Mouse (Mus musculus) midbrain, embryonic 14.5 days (tissue): ENCODE measurements around the gene Hist1h2ak. TPM values are rescaled to one million over a fixed set of nuclear protein-coding genes. Genes with fewer than 3 reads are reported as not detected.
A peak's percentile ranks its signal among the peaks of the same experiment; 100 is the strongest.
"Not testable (repeated sequence)": the region's sequence is repeated elsewhere in the genome, so short reads cannot be mapped to it uniquely, and the experiment has no call there.

ENCODE experiments used
- ATAC-seq: fragments of 200-750 bp; cut with Nextera tagmentation; 2 replicates; pipeline ENCODE4 v1.8.0; 2017; ENCODE audit warnings: moderate number of reproducible peaks, moderate library complexity; ENCODE audit not compliant: low FRiP score, low TSS enrichment
- DNase-seq: peaks from one replicate; pipeline ENCODE4 v3.0.0-alpha.2; 2015
- H3K27ac ChIP-seq: fragments of 300-500 bp; sonication (generic); replicated peaks from 2 replicates; pipeline ENCODE4 v1.5.1; 2014; ENCODE audit warnings: mild to moderate bottlenecking, low read depth, low read length, moderate library complexity
- H3K27me3 ChIP-seq: fragments of 300-500 bp; sonication (generic); 2 replicates; pipeline ENCODE4 v1.6.1; 2014; ENCODE audit warnings: low read length, control low read depth, mixed read lengths; ENCODE audit not compliant: control insufficient read depth, insufficient read depth
- H3K36me3 ChIP-seq: fragments of 300-500 bp; sonication (generic); 2 replicates; pipeline ENCODE4 v1.6.1; 2014; ENCODE audit warnings: low read length, control low read depth; ENCODE audit not compliant: control insufficient read depth, insufficient read depth
- H3K4me1 ChIP-seq: fragments of 300-500 bp; sonication (generic); 2 replicates; pipeline ENCODE4 v1.6.1; 2014; ENCODE audit warnings: mild to moderate bottlenecking, antibody characterized with exemption, low read length, control low read depth; ENCODE audit not compliant: control insufficient read depth, insufficient read depth
- H3K4me2 ChIP-seq: fragments of 300-500 bp; sonication (generic); 2 replicates; pipeline ENCODE4 v1.6.1; 2014; ENCODE audit warnings: mild to moderate bottlenecking, low read length, moderate library complexity
- H3K4me3 ChIP-seq: fragments of 300-500 bp; sonication (generic); replicated peaks from 2 replicates; pipeline ENCODE4 v1.5.1; 2014; ENCODE audit warnings: low read depth, low read length
- H3K9ac ChIP-seq: fragments of 300-500 bp; sonication (generic); replicated peaks from 2 replicates; pipeline ENCODE4 v1.6.1; 2014; ENCODE audit warnings: mild to moderate bottlenecking, low read length, moderate library complexity
- H3K9me3 ChIP-seq: fragments of 300-500 bp; sonication (generic); 2 replicates; pipeline ENCODE4 v1.6.1; 2016; ENCODE audit warnings: low read length, control low read depth, mixed read lengths; ENCODE audit not compliant: control insufficient read depth
- WGBS: fragments of 180-500 bp; shearing (Covaris S2); extraction: QIAGEN DNeasy Blood & Tissue Kit; methylation state at CpG from one replicate; pipeline ENCODE4 v1.1.7; 2014; 5-methylcytosine and 5-hydroxymethylcytosine counted together
- polyA plus RNA-seq: library from polyadenylated mRNA; unstranded; fragments of >200 nt; fragmentation: Nextera tagmentation; extraction: Ambion mirVana; gene quantifications from 2 replicates; pipeline ENCODE4 v1.2.1, GENCODE M21; 2014

Gene Hist1h2ak
- 2.4 and 4.4 TPM in 2 replicates for polyA plus RNA-seq

- H3K27ac ChIP-seq: peak within 1 kb of the TSS; percentile 87
- not testable (repeated sequence) for H3K27me3 ChIP-seq, H3K9me3 ChIP-seq, H3K36me3 ChIP-seq
- peak within 1 kb of the TSS; percentile 74 for H3K4me2 ChIP-seq
- ATAC-seq (peak; percentile 94), DNase-seq (peak; percentile 92)
- H3K9ac ChIP-seq: peak within 1 kb of the TSS; percentile 46; the same call in 1 of the 2 replicates
- WGBS: under 1% methylated on average over 46 of the region's 50 CpGs
- peak within 1 kb of the TSS; percentile 40 for H3K4me3 ChIP-seq
- H3K4me1 ChIP-seq: peaks cover 25% of the 10 kb centered on the region
Measured at GRCm38 (mm10) chr13:21753524-21754285, at the start of gene Hist1h2ak, which contains the start of gene Hist1h2bn. Gene Hist1h2ak (minus strand): TSS chr13:21753827. Gene Hist1h2bn (plus strand): TSS chr13:21754123.

GRCm38 (mm10) chr13:21803058-21803457 is 49.4 kb upstream of the Hist1h2ak start:
- not testable (repeated sequence) for H3K4me2 ChIP-seq, H3K27ac ChIP-seq, H3K4me3 ChIP-seq, H3K27me3 ChIP-seq, DNase-seq, H3K9me3 ChIP-seq, H3K9ac ChIP-seq, H3K4me1 ChIP-seq, H3K36me3 ChIP-seq
- no CpG with 5 or more reads among the region's 4 CpGs for WGBS
- ATAC-seq: peak; percentile 76

- H3K9me3 ChIP-seq, DNase-seq, H3K9ac ChIP-seq, H3K4me2 ChIP-seq, H3K4me1 ChIP-seq, H3K27ac ChIP-seq, H3K4me3 ChIP-seq, ATAC-seq, H3K27me3 ChIP-seq, H3K36me3 ChIP-seq: not testable (repeated sequence)
Measured at GRCm38 (mm10) chr13:21797163-21797562, 43.5 kb upstream of the Hist1h2ak start.

- Histone ChIP-seq H3K27ac (no peak overlapping the region), H3K4me2 (no peak overlapping the region), H3K9me3 (no peaks in the 10 kb centered on the region), H3K4me1 (no peaks in the 10 kb centered on the region), H3K4me3 (no peak overlapping the region), H3K27me3 (no peaks in the 10 kb centered on the region), H3K9ac (no peak overlapping the region), H3K36me3 (no peaks in the 10 kb centered on the region)
- ATAC-seq (no peak), DNase-seq (no peak)
- WGBS: 92% methylated on average over 7 of the region's 7 CpGs
Measured at GRCm38 (mm10) chr13:21795584-21795983, 42.0 kb upstream of the Hist1h2ak start.

GRCm38 (mm10) chr13:21790601-21791283 is 37.1 kb upstream of the Hist1h2ak start:
- 9% methylated on average over 18 of the region's 18 CpGs for WGBS
- Histone ChIP-seq H3K4me3 (no peak overlapping the region), H3K36me3 (no peaks in the 10 kb centered on the region), H3K4me2 (peak overlapping the region; percentile 33; the same call in 1 of the 2 replicates), H3K9me3 (no peaks in the 10 kb centered on the region), H3K4me1 (peaks cover 8% of the 10 kb centered on the region), H3K27ac (no peak overlapping the region), H3K27me3 (no peaks in the 10 kb centered on the region), H3K9ac (no peak overlapping the region)
- ATAC-seq (no peak), DNase-seq (peak; percentile 14)

GRCm38 (mm10) chr13:21789925-21790324 is 36.3 kb upstream of the Hist1h2ak start:
- Histone ChIP-seq H3K9me3 (no peaks in the 10 kb centered on the region), H3K4me2 (no peak overlapping the region), H3K27ac (no peak overlapping the region), H3K4me3 (no peak overlapping the region), H3K36me3 (no peaks in the 10 kb centered on the region), H3K9ac (no peak overlapping the region), H3K27me3 (no peaks in the 10 kb centered on the region), H3K4me1 (peaks cover 8% of the 10 kb centered on the region)
- DNase-seq (no peak), ATAC-seq (no peak)
- WGBS: 66% methylated on average over 6 of the region's 6 CpGs

GRCm38 (mm10) chr13:21787760-21788593 is 34.4 kb upstream of the Hist1h2ak start:
- peak; percentile 29 for DNase-seq
- Histone ChIP-seq H3K4me1 (peaks cover 14% of the 10 kb centered on the region), H3K27me3 (no peaks in the 10 kb centered on the region), H3K9me3 (no peaks in the 10 kb centered on the region), H3K36me3 (no peaks in the 10 kb centered on the region), H3K9ac (0 out of 2 replicates have a peak overlapping the region, but pooled peaks have one; percentile 12), H3K4me3 (peak overlapping the region; percentile 33), H3K4me2 (peak overlapping the region; percentile 60), H3K27ac (peak overlapping the region; percentile 55)
- WGBS: 10% methylated on average over 13 of the region's 21 CpGs
- peak; percentile 2; the same call in 1 of the 2 replicates for ATAC-seq

GRCm38 (mm10) chr13:21786899-21787629 is 33.4 kb upstream of the Hist1h2ak start, which contains the start of the genes Hist1h2an and Hist1h2bp:
Gene Hist1h2an (minus strand): TSS chr13:21787218.
Gene Hist1h2bp (plus strand): TSS chr13:21787461.
- Histone ChIP-seq H3K4me3 (peak within 1 kb of the TSS; percentile 33), H3K9ac (peak within 1 kb of the TSS; percentile 12; the same call in 1 of the 2 replicates), H3K27ac (peak within 1 kb of the TSS; percentile 77), H3K4me2 (peak within 1 kb of the TSS; percentile 60), H3K4me1 (peaks cover 19% of the 10 kb centered on the region)
- not testable (repeated sequence) for H3K36me3 ChIP-seq, H3K27me3 ChIP-seq, H3K9me3 ChIP-seq
- ATAC-seq: peak; percentile 95
- 0% methylated on average over 37 of the region's 63 CpGs for WGBS
- DNase-seq: peak; percentile 98
